Mouse (Mus musculus) heart, embryonic 10.5 days (tissue): ENCODE data around the gene Sim1. TPM values are rescaled to one million over a fixed set of nuclear protein-coding genes. Genes with fewer than 3 reads are reported as not detected.

Source experiments
- DNase-seq: peaks from one replicate; pipeline ENCODE4 v3.0.0-alpha.2; 2017; ENCODE audit warnings: low spot score
- H3K27ac ChIP-seq: fragments of 300-500 bp; sonication (generic); 2 replicates; pipeline ENCODE4 v1.5.1; 2016; ENCODE audit warnings: mild to moderate bottlenecking
- H3K27me3 ChIP-seq: fragments of 300-500 bp; sonication (generic); 2 replicates; pipeline ENCODE4 v1.6.1; 2016; ENCODE audit warnings: mild to moderate bottlenecking; ENCODE audit not compliant: poor library complexity, insufficient read depth, severe bottlenecking
- H3K36me3 ChIP-seq: fragments of 300-500 bp; sonication (generic); 2 replicates; pipeline ENCODE4 v1.6.1; 2016; ENCODE audit warnings: mild to moderate bottlenecking, moderate library complexity
- H3K4me1 ChIP-seq: fragments of 300-500 bp; sonication (generic); 2 replicates; pipeline ENCODE4 v1.6.1; 2016; ENCODE audit warnings: mild to moderate bottlenecking
- H3K4me3 ChIP-seq: fragments of 300-500 bp; sonication (generic); 2 replicates; pipeline ENCODE4 v1.5.1; 2016; ENCODE audit warnings: mild to moderate bottlenecking, moderate library complexity
- H3K9me3 ChIP-seq: fragments of 300-500 bp; sonication (generic); 2 replicates; pipeline ENCODE4 v1.6.1; 2016; ENCODE audit warnings: mild to moderate bottlenecking, moderate library complexity
- WGBS: fragments of 180-500 bp; shearing (Covaris S2); methylation state at CpG from one replicate; pipeline ENCODE4 v1.1.7; 2016; 5-methylcytosine and 5-hydroxymethylcytosine counted together
- polyA plus RNA-seq: library from polyadenylated mRNA; unstranded; fragments of >200 nt; fragmentation: Nextera tagmentation; extraction: Ambion mirVana; gene quantifications from 2 replicates; pipeline ENCODE4 v1.2.1, GENCODE M21; 2016

Gene Sim1
- polyA plus RNA-seq, 1 experiment from 2014 or later = 0.10 TPM

DNA sequence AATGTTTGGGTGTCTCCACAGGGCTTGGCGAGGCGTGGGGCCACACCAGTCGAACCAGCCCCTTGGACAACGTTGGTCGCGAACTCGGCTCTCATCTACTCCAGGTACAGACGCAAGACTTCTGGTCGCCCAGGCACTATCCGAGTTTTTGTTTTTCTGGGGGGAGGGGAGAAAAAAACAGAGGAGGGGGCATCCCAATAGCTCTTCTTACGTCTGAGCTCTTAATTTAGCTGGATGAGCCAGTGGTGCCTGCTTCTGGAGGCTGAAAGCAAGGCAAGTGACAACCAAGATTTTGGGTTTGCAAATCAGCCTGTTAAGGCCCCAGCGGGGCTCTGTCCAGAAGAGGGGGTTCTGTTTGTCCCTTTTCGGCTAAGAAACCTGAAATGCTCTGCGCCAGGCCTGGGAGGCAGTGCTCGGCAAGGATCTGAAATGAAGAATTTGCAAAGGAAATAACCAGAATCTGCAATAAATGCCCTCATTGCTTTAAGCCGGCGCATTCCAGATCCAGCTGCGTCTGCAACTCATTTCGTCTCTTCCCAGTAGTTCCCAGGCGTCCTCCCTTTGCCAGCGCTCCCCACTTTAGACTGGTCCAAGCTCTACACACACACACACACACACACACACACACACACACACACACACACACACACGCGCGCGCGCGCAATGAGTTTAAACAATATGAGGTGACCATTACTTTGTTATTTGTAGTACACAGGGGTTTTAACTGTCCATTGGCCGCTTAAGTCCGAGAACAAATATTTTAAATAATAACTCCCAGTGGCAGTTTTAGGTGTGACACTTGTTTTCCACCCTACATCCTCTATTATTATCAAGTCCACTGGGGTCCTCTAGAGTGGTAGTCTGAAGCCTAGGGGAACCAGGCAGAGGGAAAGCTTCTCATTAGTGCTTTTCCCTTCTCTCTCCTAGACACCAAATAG lies 10.5 kb downstream of the Sim1 start:
- WGBS = 9% methylated on average over 29 of the region's 29 CpGs
- no peaks in the 10 kb centered on the region for H3K9me3 ChIP-seq
- H3K27ac ChIP-seq = no peak overlapping the region
- peaks cover 99% of the 10 kb centered on the region for H3K27me3 ChIP-seq
- peaks cover 10% of the 10 kb centered on the region; the same call in 1 of the 2 replicates for H3K4me1 ChIP-seq
- H3K36me3 ChIP-seq = no peaks in the 10 kb centered on the region
- no peak for DNase-seq
- H3K4me3 ChIP-seq = no peak overlapping the region

DNA sequence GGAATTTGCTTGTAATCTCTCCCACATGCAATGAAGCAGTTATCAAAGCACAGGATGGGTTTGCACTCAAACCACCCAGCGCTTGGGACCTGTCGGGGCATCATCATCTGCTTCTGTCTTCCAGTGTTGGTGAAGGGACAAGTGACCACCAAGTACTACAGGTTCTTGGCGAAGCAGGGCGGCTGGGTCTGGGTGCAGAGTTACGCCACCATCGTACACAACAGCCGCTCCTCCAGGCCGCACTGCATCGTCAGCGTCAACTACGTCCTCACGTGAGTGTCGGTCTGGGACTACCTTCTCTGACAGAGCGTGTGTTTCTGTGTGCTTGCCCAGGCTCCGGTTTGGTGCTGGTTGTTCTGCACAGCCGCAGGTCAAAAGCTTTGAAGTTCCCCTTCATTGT lies 15.8 kb downstream of the Sim1 start:
- peak; percentile 75 for DNase-seq
- Histone ChIP-seq H3K27ac (no peak overlapping the region), H3K36me3 (no peaks in the 10 kb centered on the region), H3K4me3 (peak overlapping the region; percentile 50), H3K9me3 (no peaks in the 10 kb centered on the region), H3K27me3 (peaks cover 79% of the 10 kb centered on the region), H3K4me1 (peaks cover 3% of the 10 kb centered on the region; the same call in 1 of the 2 replicates)
- 2% methylated on average over 16 of the region's 16 CpGs for WGBS

DNA sequence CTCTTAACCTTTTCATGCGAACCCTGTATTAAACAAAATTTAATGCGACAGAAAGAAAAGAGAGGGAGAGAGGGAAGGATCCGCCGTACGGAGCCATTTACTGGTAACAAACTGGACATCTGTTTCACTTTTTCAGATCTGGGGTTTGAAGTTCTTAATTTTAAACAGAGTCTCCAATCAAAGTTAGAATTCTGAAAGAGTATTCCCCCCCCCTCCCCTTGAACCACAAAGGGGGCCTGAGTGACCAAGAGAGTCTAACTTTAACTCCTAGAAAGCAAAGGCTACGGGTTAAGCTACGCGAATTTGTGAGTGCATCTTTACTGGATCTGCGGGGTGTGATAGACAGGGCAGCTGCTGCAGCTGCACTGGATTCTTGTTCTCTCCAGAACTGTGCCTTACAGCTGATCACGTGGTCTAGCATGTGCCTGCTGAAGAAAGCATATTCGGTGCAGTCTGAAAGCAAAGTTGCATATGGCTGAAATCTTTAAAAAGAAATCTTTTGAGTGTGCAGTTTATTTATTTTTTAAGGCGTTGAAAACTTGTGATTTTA lies 16.4 kb downstream of the Sim1 start:
- DNase-seq = no peak
- 7% methylated on average over 12 of the region's 12 CpGs for WGBS
- Histone ChIP-seq H3K4me3 (peak overlapping the region; percentile 50), H3K36me3 (no peaks in the 10 kb centered on the region), H3K27me3 (peaks cover 74% of the 10 kb centered on the region), H3K9me3 (no peaks in the 10 kb centered on the region), H3K4me1 (peaks cover 3% of the 10 kb centered on the region; the same call in 1 of the 2 replicates), H3K27ac (no peak overlapping the region)

DNA sequence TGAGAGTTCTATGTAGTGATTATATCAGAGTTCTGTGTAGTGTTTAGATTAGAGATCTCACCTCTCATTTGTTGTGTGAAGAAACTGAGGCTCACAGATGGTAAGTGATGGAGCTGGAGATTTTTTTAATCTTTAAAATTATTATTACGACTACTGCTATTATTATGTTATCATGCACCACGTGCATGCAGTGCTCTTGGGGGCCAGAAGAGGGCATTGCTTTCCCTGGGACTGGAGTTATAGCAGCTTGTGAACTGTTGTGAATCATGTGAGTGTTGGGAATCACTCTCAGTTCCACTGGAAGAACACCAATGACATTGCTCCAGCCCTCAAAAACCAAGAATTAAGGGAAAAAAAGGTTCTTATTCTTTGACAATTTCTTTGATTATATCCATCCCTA lies 21.1 kb downstream of the Sim1 start:
- WGBS = 40% methylated on average over 2 of the region's 2 CpGs
- no peak for DNase-seq

DNA sequence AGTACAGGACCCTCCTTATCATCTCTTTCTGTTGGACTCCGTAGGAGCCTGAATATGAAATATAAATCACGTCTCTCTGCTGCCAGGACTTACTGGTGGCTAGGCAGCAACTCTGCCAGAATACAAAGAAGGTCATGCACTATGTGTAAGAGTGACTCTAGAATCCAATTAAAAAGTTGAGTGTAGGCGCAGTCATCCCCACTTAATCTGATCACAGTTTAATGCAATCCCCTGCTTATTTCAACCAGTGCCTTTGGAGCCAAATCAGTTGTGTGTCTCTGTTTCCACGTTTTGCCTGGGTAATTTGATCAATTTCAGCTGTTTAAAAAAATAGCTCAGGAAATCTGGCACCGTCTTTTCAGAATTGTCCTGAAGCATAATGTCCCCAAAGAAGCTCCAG lies 34.7 kb downstream of the Sim1 start:
- no peaks in the 10 kb centered on the region for H3K36me3 ChIP-seq
- no peaks in the 10 kb centered on the region for H3K9me3 ChIP-seq
- DNase-seq = no peak
- H3K4me1 ChIP-seq = no peaks in the 10 kb centered on the region
- WGBS = 69% methylated on average over 5 of the region's 5 CpGs
- H3K27ac ChIP-seq = no peak overlapping the region
- no peak overlapping the region for H3K4me3 ChIP-seq
- no peaks in the 10 kb centered on the region for H3K27me3 ChIP-seq

More for the DNA sequence above, 21.1 kb downstream of the Sim1 start:
- H3K9me3 ChIP-seq = no peaks in the 10 kb centered on the region
- H3K4me1 ChIP-seq = no peaks in the 10 kb centered on the region
- H3K27me3 ChIP-seq = peaks cover 27% of the 10 kb centered on the region
- no peak overlapping the region for H3K4me3 ChIP-seq
- no peaks in the 10 kb centered on the region for H3K36me3 ChIP-seq
- no peak overlapping the region for H3K27ac ChIP-seq

DNA sequence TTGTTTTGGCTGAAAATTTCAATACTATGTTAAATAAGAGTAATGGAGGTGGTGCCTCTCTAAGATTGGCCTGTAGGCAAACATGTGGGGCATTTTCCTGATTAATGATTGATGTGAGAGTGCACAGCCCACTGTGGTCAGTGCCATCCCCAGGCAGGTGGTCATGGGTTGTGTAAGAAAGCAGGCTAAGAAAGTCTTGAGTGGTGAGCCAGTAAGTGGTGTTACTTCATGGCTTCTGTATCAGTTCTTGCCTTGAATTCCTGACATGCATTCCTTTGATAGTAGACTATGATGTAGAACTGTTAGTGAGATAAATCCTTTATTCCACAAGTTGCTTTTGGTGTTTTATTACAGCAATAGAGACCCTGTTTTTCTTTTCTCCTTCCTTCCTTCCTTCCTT lies 41.1 kb downstream of the Sim1 start:
- H3K27ac ChIP-seq = no peak overlapping the region
- H3K4me1 ChIP-seq = no peaks in the 10 kb centered on the region
- DNase-seq = no peak
- H3K27me3 ChIP-seq = no peaks in the 10 kb centered on the region
- H3K9me3 ChIP-seq = no peaks in the 10 kb centered on the region
- no peak overlapping the region for H3K4me3 ChIP-seq
- H3K36me3 ChIP-seq = no peaks in the 10 kb centered on the region

DNA sequence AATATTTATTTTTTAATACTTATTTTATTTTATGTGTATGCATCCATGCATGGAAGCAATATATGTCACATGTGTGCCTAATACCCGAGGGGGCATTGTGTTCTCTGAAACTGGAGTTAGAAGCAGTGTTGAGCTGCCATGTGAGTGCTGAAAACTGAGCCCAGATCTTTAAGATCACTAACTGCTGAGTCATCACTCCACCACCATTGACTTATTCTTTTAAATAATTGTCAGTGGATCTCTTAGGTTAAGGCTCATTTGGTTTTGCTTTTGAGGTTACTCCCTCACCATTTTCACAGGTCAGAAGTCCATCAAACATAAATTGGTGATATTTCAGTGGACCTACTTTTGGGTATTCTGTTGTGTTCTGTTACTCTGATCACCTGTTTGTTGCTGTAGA lies 79.1 kb downstream of the Sim1 start:
- no peaks in the 10 kb centered on the region for H3K27me3 ChIP-seq
- no peaks in the 10 kb centered on the region for H3K36me3 ChIP-seq
- no peak for DNase-seq
- no peaks in the 10 kb centered on the region for H3K9me3 ChIP-seq
- H3K4me1 ChIP-seq = no peaks in the 10 kb centered on the region
- H3K4me3 ChIP-seq = no peak overlapping the region
- 58% methylated on average over 1 of the region's 1 CpGs for WGBS
- no peak overlapping the region for H3K27ac ChIP-seq

DNA sequence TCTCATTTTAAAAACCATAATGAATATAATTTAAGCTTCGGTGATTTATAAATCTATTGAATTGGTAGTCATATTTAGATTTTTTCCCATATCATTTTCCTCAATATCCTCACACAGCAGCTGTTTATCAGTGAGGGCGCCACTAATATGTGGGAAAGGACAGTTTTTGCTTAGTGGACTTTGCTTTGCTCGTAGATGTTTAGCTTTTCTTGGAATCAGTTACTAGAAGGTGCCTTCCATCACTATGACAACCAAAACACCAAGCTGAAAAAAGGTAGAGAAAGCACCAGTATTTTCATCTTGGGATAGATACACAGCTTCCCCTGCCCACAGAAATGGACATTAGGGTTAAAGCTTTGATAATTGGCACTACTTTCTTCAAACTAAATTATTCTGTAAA lies 87.3 kb downstream of the Sim1 start:
- Histone ChIP-seq H3K27ac (no peak overlapping the region), H3K27me3 (no peaks in the 10 kb centered on the region), H3K36me3 (no peaks in the 10 kb centered on the region), H3K9me3 (no peaks in the 10 kb centered on the region), H3K4me3 (no peak overlapping the region), H3K4me1 (no peaks in the 10 kb centered on the region)
- 82% methylated on average over 3 of the region's 3 CpGs for WGBS
- DNase-seq = no peak

DNA sequence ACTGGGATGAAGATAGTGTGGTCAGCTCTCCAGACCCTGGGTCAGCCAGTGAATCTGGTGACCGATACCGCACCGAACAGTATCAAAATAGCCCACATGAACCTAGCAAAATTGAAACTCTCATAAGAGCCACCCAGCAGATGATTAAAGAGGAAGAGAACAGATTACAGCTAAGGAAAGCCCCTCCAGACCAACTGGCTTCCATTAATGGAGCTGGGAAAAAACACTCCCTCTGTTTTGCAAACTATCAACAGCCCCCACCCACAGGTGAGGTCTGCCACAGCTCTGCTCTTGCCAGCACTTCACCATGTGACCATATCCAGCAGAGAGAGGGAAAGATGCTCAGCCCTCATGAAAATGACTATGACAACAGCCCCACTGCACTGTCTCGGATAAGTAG lies 89.1 kb downstream of the Sim1 start:
- Histone ChIP-seq H3K9me3 (no peaks in the 10 kb centered on the region), H3K4me1 (no peaks in the 10 kb centered on the region), H3K4me3 (no peak overlapping the region), H3K27me3 (no peaks in the 10 kb centered on the region), H3K27ac (no peak overlapping the region), H3K36me3 (no peaks in the 10 kb centered on the region)
- 87% methylated on average over 4 of the region's 4 CpGs for WGBS
- no peak for DNase-seq

DNA sequence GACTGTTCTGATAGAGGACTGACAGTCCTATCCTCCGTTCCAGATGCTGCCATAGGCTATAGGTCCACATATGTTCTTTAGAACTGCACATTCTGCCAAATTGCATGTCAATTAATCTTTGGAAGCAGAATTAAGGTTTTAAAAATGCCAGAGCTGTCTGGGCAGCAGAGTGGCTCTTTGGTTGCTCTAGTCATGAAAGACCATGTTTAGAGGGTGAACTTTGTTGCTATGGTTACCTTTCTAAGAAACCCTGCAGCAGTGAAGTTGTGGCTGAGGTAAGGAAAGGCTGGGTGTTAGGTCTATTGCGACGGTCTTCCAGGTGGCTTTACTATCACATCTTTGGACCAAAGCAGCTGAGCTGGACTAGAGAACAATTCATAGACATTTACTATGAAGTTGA lies 113.2 kb downstream of the Sim1 start:
- Histone ChIP-seq H3K4me1 (peaks cover 14% of the 10 kb centered on the region), H3K4me3 (no peak overlapping the region), H3K36me3 (no peaks in the 10 kb centered on the region), H3K27me3 (no peaks in the 10 kb centered on the region), H3K9me3 (no peaks in the 10 kb centered on the region), H3K27ac (no peak overlapping the region)
- DNase-seq = no peak
- 69% methylated on average over 3 of the region's 3 CpGs for WGBS

DNA sequence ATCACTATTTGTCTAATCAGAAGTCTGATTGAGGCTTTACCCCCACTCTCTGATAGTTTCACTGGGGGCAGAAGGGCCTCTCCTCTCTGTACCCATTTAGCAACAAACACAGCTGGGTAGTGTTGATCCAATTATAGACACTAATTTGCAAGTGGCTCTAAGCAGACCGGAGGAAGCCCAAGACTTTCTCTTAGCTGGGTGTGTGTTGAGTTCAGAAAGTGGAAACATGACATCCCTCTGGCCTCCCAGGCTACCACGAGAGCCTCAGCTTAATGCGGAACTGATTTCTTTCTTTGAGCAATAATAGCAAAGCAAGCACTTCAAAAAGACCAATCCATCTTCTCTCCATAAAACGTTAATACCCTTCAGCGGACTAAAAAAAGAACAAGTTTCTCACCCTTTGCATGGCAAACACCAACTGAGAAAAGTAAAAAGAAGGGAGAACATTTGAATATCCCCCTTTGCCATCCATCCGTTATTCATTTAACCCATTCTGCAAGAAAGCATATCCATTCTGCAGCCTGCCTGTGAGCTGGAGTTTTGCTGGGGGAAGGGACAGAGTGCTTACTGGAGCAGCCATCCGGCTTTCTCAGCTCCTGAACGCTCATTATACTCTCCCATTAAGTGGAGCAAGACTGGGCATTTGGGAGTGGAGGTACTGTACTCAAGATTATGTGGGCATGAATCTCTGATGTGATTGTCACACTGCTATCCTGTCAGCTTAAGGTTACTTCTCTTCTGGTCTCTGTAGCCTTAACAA lies 117.0 kb downstream of the Sim1 start:
- Histone ChIP-seq H3K9me3 (no peaks in the 10 kb centered on the region), H3K27me3 (no peaks in the 10 kb centered on the region), H3K4me3 (no peak overlapping the region), H3K4me1 (peaks cover 18% of the 10 kb centered on the region), H3K27ac (peak overlapping the region; percentile 29; the same call in 1 of the 2 replicates), H3K36me3 (no peaks in the 10 kb centered on the region)
- WGBS = 34% methylated on average over 8 of the region's 8 CpGs
- no peak for DNase-seq

DNA sequence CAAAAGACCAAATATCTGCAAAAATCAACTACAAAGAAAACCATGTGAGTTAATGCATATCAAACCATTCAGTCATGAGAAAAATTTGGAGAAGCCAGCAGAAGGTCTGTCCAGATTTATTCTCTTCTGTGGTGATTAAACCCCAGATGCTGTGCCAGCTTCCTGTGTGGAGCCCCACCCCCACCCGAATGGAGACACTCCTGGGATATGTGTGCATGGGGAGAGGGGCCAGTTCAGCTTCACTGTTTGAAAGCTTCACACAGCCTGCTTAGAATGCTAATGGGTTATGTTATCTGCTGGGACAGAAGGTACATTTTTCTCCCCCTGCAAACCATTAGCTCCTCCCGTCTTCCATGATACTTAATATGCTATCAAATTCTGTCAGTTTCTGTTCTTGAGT lies 120.3 kb downstream of the Sim1 start:
- whole genome bisulfite sequencing = 65% methylated on average over 2 of the region's 2 CpGs

DNA sequence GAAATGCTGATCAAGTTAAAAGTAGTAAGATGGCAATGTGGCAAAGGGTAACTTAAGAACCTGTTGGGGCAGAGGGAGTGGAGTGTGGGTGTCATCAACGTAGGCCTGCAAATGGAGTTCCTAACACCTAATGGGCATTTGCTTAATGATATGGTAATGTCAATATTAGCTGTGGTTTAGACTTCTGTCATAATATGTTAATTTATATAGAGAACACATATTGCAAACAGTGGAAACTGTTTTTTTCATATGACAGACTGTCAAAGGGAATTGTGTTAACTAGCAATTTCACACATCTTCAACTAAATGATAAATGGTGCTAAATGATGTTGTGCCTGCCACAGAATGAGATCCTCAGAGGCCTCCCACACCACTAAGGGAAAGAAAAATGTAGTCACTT lies 120.8 kb downstream of the Sim1 start:
- H3K9me3 ChIP-seq = no peaks in the 10 kb centered on the region
- 80% methylated on average over 1 of the region's 1 CpGs for WGBS
- no peak for DNase-seq

More for the DNA sequence above, 120.3 kb downstream of the Sim1 start:
- no peaks in the 10 kb centered on the region for H3K27me3 ChIP-seq
- no peak overlapping the region for H3K27ac ChIP-seq
- no peaks in the 10 kb centered on the region for H3K9me3 ChIP-seq
- H3K36me3 ChIP-seq = no peaks in the 10 kb centered on the region
- H3K4me3 ChIP-seq = no peak overlapping the region
- DNase-seq = no peak
- peaks cover 18% of the 10 kb centered on the region for H3K4me1 ChIP-seq

More for the DNA sequence above, 120.8 kb downstream of the Sim1 start:
- Histone ChIP-seq H3K27ac (no peak overlapping the region), H3K4me1 (peaks cover 18% of the 10 kb centered on the region), H3K27me3 (no peaks in the 10 kb centered on the region), H3K4me3 (no peak overlapping the region), H3K36me3 (no peaks in the 10 kb centered on the region)
